In genomic region chr6:54992141-54992540, GRCm38 (mm10) we compare ENCODE assay signal across 8 mouse cellular contexts. TPM values are rescaled to one million over a fixed set of nuclear protein-coding genes. Genes with fewer than 3 reads are reported as not detected.
DNase-seq lines count a peak whose midpoint lies in the region; ATAC-seq and TF ChIP-seq lines count a peak whose summit lies in the region.

No protein-coding gene starts in this region.

- peak overlapping the region; percentile 73 for H3K9ac ChIP-seq in heart, adult 2 months (ENCODE audit: low read depth, low read length)
- peak overlapping the region; percentile 74 for H3K9ac ChIP-seq in forebrain, embryonic 13.5 days
- peak overlapping the region; percentile 60 for H3K9ac ChIP-seq in liver, embryonic 16.5 days (ENCODE audit: low read depth, low read length)

- peaks cover 2% of the 10 kb centered on the region; the same call in 1 of the 2 replicates for H3K4me1 ChIP-seq in heart, adult 2 months (ENCODE audit: control insufficient read depth, insufficient read depth, low read length)
- peaks cover 10% of the 10 kb centered on the region; the same call in 1 of the 2 replicates for H3K4me1 ChIP-seq in forebrain, embryonic 13.5 days
- peaks cover 18% of the 10 kb centered on the region for H3K4me1 ChIP-seq in liver, embryonic 16.5 days (ENCODE audit: control insufficient read depth, low read depth, low read length)

- no peaks in the 10 kb centered on the region for H3K27me3 ChIP-seq in heart, adult 2 months (ENCODE audit: control insufficient read depth, insufficient read depth, low read length)
- 0 out of 2 replicates have a peak, but pooled peaks cover 15% of the 10 kb centered on the region for H3K27me3 ChIP-seq in forebrain, embryonic 13.5 days
- no peaks in the 10 kb centered on the region for H3K27me3 ChIP-seq in liver, embryonic 16.5 days (ENCODE audit: control insufficient read depth, insufficient read depth, low read depth, low read length)

- H3K4me3 ChIP-seq in heart, adult 2 months, result peak overlapping the region; percentile 48
- peak overlapping the region; percentile 57 for H3K4me3 ChIP-seq in forebrain, embryonic 13.5 days
- H3K4me3 ChIP-seq in liver, embryonic 16.5 days (ENCODE audit: low read depth, low read length), result peak overlapping the region; percentile 64

- no peak for ATAC-seq in forebrain, embryonic 13.5 days
- ATAC-seq in liver, embryonic 16.5 days (ENCODE audit: low read depth), result no peak

- no peaks in the 10 kb centered on the region for H3K79me2 ChIP-seq in heart, adult 2 months (replicated peaks; ENCODE audit: control insufficient read depth, insufficient read depth, low read length)

- TF ChIP-seq CTCF in heart, adult 2 months (IDR thresholded peaks at IDR 0.05), result no peak

- no peak for TF ChIP-seq POLR2A in heart, adult 2 months (IDR thresholded peaks at IDR 0.05; ENCODE audit: insufficient read depth, low read depth, low read length)

- peak overlapping the region; percentile 71 for H3K27ac ChIP-seq in heart, adult 2 months
- no peak overlapping the region for H3K27ac ChIP-seq in forebrain, embryonic 13.5 days
- H3K27ac ChIP-seq in liver, embryonic 16.5 days (ENCODE audit: low read length), result no peak overlapping the region

- intact Hi-C loops in heart, adult 2 months (cut with DNase I), result loop anchor here (1.0 to 5.0 kb wide), 4 partner anchors 18 to 287 kb away; partner anchors contain the start of gene Znrf2
- intact Hi-C loops in heart, postnatal 14 days (cut with DNase I), result loop anchor here (2.0 to 10.0 kb wide), 5 partner anchors 17 to 397 kb away; partner anchors contain the start of genes Fkbp14, Plekha8 and Znrf2

- no peak for TF ChIP-seq EP300 in heart, adult 2 months (IDR thresholded peaks at IDR 0.05; ENCODE audit: insufficient read depth, low read depth, low read length)

- WGBS in heart, adult 2 months, result 0% methylated on average over 7 of the region's 7 CpGs
- 5% methylated on average over 7 of the region's 7 CpGs for WGBS in forebrain, embryonic 13.5 days
- under 1% methylated on average over 7 of the region's 7 CpGs for WGBS in liver, embryonic 16.5 days (ENCODE audit: insufficient replicate concordance)

- peaks cover 3% of the 10 kb centered on the region; the same call in 1 of the 2 replicates for H3K36me3 ChIP-seq in heart, adult 2 months (ENCODE audit: control insufficient read depth, insufficient read depth, low read length)
- no peaks in the 10 kb centered on the region for H3K36me3 ChIP-seq in forebrain, embryonic 13.5 days (ENCODE audit: poor library complexity, severe bottlenecking)
- no peaks in the 10 kb centered on the region for H3K36me3 ChIP-seq in liver, embryonic 16.5 days (ENCODE audit: control insufficient read depth, insufficient read depth)

- no peaks in the 10 kb centered on the region for H3K9me3 ChIP-seq in forebrain, embryonic 13.5 days (replicated peaks)
- H3K9me3 ChIP-seq in liver, embryonic 16.5 days (replicated peaks; ENCODE audit: control insufficient read depth, low read length), result no peaks in the 10 kb centered on the region

- no peak for DNase-seq in heart, adult 2 months
- no peak for DNase-seq in heart, postnatal 14 days
- DNase-seq in 3T3-L1 (ENCODE audit: low read depth, low spot score), result peak; percentile 22
- no peak for DNase-seq in ovary, postnatal 36 days (ENCODE audit: low spot score)
- no peak for DNase-seq in spleen, postnatal 14 days (ENCODE audit: low spot score in 2 of 2)
- no peak for DNase-seq in ovary, postnatal 10 days (ENCODE audit: low spot score)

- H3K4me2 ChIP-seq in forebrain, embryonic 13.5 days, result peak overlapping the region; percentile 94
- peak overlapping the region; percentile 98 for H3K4me2 ChIP-seq in liver, embryonic 16.5 days (ENCODE audit: low read depth, low read length)

RNA-seq across cellular contexts. Expression of gene Ggct, which starts 0.6 kb away (rescaled TPM):
- total RNA-seq in heart, adult 2 months (2021), result 10 to 100 TPM; 26.5 to 29.1 TPM
- polyA plus RNA-seq in heart, adult 2 months (2012; rRNA removed), result 6.8 and 7.8 TPM in 2 replicates
- total RNA-seq in heart, postnatal 14 days (2021), result 10 to 100 TPM; 15.0 to 17.8 TPM
- 9.3 and 10.6 TPM in 2 replicates for polyA plus RNA-seq in forebrain, embryonic 13.5 days (2015; fragmentation: Nextera tagmentation; extraction: Ambion mirVana)
- polyA plus RNA-seq in liver, embryonic 16.5 days (2015; fragmentation: Nextera tagmentation; extraction: Ambion mirVana), result 2.9 and 3.0 TPM in 2 replicates

RNA-seq across cellular contexts. Expression of gene Nod1, which starts 19.7 kb away (rescaled TPM):
- total RNA-seq in heart, adult 2 months (2021), result 10 to 100 TPM; 17.3 to 18.6 TPM
- 23.6 and 25.7 TPM in 2 replicates for polyA plus RNA-seq in heart, adult 2 months (2012; rRNA removed)
- total RNA-seq in heart, postnatal 14 days (2021), result 10 to 100 TPM; 17.5 to 20.6 TPM
- 1.3 and 1.6 TPM in 2 replicates for polyA plus RNA-seq in forebrain, embryonic 13.5 days (2015; fragmentation: Nextera tagmentation; extraction: Ambion mirVana)
- polyA plus RNA-seq in liver, embryonic 16.5 days (2015; fragmentation: Nextera tagmentation; extraction: Ambion mirVana), result 2.8 and 3.0 TPM in 2 replicates

RNA-seq across cellular contexts. Expression of gene Gars, which starts 45.7 kb away (rescaled TPM):
- 10 to 100 TPM; 55.1 to 60.4 TPM for total RNA-seq in heart, adult 2 months (2021)
- polyA plus RNA-seq in heart, adult 2 months (2012; rRNA removed), result 26.7 and 44.5 TPM in 2 replicates
- 10 to 100 TPM; 59.1 to 60.5 TPM for total RNA-seq in heart, postnatal 14 days (2021)
- polyA plus RNA-seq in forebrain, embryonic 13.5 days (2015; fragmentation: Nextera tagmentation; extraction: Ambion mirVana), result 190 and 212 TPM in 2 replicates
- polyA plus RNA-seq in liver, embryonic 16.5 days (2015; fragmentation: Nextera tagmentation; extraction: Ambion mirVana), result 90.2 and 102 TPM in 2 replicates
